ENCODE assay signal across 23 mouse cellular contexts in genomic region chr15:85788051-85788450, GRCm38 (mm10). TPM values are rescaled to one million over a fixed set of nuclear protein-coding genes. Genes with fewer than 3 reads are reported as not detected.
DNase-seq lines count a peak whose midpoint lies in the region; ATAC-seq and TF ChIP-seq lines count a peak whose summit lies in the region.
"Had no signal": no experiment of that assay in that cellular context is flagged by ENCODE, and none has a peak within 500 bp of the region (broad histone marks: within the 10 kb centered on the region; RNA-seq: fewer than 3 reads in every experiment).

No protein-coding gene starts in this region.

- peak; percentile 71 for DNase-seq in heart, embryonic 10.5 days (ENCODE audit: low spot score)
- no peak for DNase-seq in heart, postnatal 14 days
- DNase-seq in liver, embryonic 11.5 days (ENCODE audit: low spot score), result no peak
- DNase-seq in liver, postnatal 0 days, result no peak
- no peak for DNase-seq in embryo, embryonic 11 days
- DNase-seq: adrenal gland, adult 2 months; adrenal gland, postnatal 10 days; adrenal gland, postnatal 25 days; cerebellum, adult 11-12 months; cerebellum, adult 8-10 months; cerebellum, adult 9-11 months; cerebellum, postnatal 14 days; cerebellum, postnatal 36 days; forebrain, postnatal 0 days had no signal

- H3K4me1 ChIP-seq in heart, embryonic 10.5 days, result no peaks in the 10 kb centered on the region; the same call in 1 of the 2 replicates
- H3K4me1 ChIP-seq in liver, embryonic 15.5 days (replicated peaks), result peaks cover 6% of the 10 kb centered on the region; the same call in 1 of the 2 replicates
- H3K4me1 ChIP-seq in liver, embryonic 11.5 days (replicated peaks; ENCODE audit: control insufficient read depth, insufficient read depth, low read length), result no peaks in the 10 kb centered on the region
- H3K4me1 ChIP-seq in brown adipose tissue, adult 24 weeks (ENCODE audit: control insufficient read depth, insufficient read depth, insufficient read length, low read length), result peaks cover 6% of the 10 kb centered on the region
- H3K4me1 ChIP-seq in liver, postnatal 0 days (ENCODE audit: insufficient read depth), result peaks cover 3% of the 10 kb centered on the region
- H3K4me1 ChIP-seq: embryonic facial prominence, embryonic 10.5 days; embryonic facial prominence, embryonic 12.5 days; forebrain, embryonic 13.5 days; forebrain, embryonic 15.5 days had no signal

- no peaks in the 10 kb centered on the region for H3K27me3 ChIP-seq in heart, embryonic 10.5 days (ENCODE audit: insufficient read depth, poor library complexity, severe bottlenecking)
- H3K27me3 ChIP-seq in liver, embryonic 15.5 days, result no peaks in the 10 kb centered on the region
- no peaks in the 10 kb centered on the region for H3K27me3 ChIP-seq in liver, embryonic 11.5 days (replicated peaks; ENCODE audit: control insufficient read depth, insufficient read depth, low read length)
- H3K27me3 ChIP-seq in liver, postnatal 0 days (ENCODE audit: insufficient read depth, low read length), result no peaks in the 10 kb centered on the region
- H3K27me3 ChIP-seq: embryonic facial prominence, embryonic 12.5 days; forebrain, embryonic 13.5 days; forebrain, embryonic 15.5 days had no signal

- peaks cover 2% of the 10 kb centered on the region; the same call in 1 of the 2 replicates for H3K9me3 ChIP-seq in heart, embryonic 10.5 days
- no peaks in the 10 kb centered on the region for H3K9me3 ChIP-seq in liver, embryonic 15.5 days (replicated peaks)
- H3K9me3 ChIP-seq in liver, embryonic 11.5 days (ENCODE audit: control insufficient read depth, low read length), result peaks cover 2% of the 10 kb centered on the region; the same call in 1 of the 2 replicates
- H3K9me3 ChIP-seq in liver, postnatal 0 days (ENCODE audit: low read length), result no peaks in the 10 kb centered on the region
- H3K9me3 ChIP-seq: embryonic facial prominence, embryonic 10.5 days; embryonic facial prominence, embryonic 12.5 days; forebrain, embryonic 13.5 days; forebrain, embryonic 15.5 days had no signal

- no peak for TF ChIP-seq EP300 in liver, postnatal 0 days (IDR thresholded peaks at IDR 0.05; ENCODE audit: low read depth)

- intact Hi-C loops in heart, postnatal 14 days (cut with DNase I), result no loop called here

- H3K9ac ChIP-seq in liver, embryonic 15.5 days, result no peak overlapping the region
- H3K9ac ChIP-seq in liver, embryonic 11.5 days (ENCODE audit: low read depth, low read length), result no peak overlapping the region
- H3K9ac ChIP-seq in liver, postnatal 0 days (replicated peaks), result no peak overlapping the region
- H3K9ac ChIP-seq: embryonic facial prominence, embryonic 12.5 days; forebrain, embryonic 13.5 days; forebrain, embryonic 15.5 days; forebrain, postnatal 0 days had no signal

- 91% methylated on average over 4 of the region's 4 CpGs for WGBS in heart, embryonic 10.5 days
- WGBS in liver, embryonic 15.5 days (ENCODE audit: insufficient replicate concordance), result 63% methylated on average over 4 of the region's 4 CpGs
- 78% methylated on average over 4 of the region's 4 CpGs for WGBS in liver, embryonic 11.5 days
- WGBS in liver, postnatal 0 days (ENCODE audit: insufficient replicate concordance), result 70% methylated on average over 4 of the region's 4 CpGs

- TF ChIP-seq CTCF in liver, postnatal 0 days (IDR thresholded peaks at IDR 0.05; ENCODE audit: low read depth), result no peak

- no peak overlapping the region for H3K4me3 ChIP-seq in heart, embryonic 10.5 days
- H3K4me3 ChIP-seq in liver, embryonic 15.5 days (replicated peaks), result no peak overlapping the region
- no peak overlapping the region for H3K4me3 ChIP-seq in liver, embryonic 11.5 days (ENCODE audit: low read depth, low read length)
- no peak overlapping the region for H3K4me3 ChIP-seq in brown adipose tissue, adult 24 weeks (ENCODE audit: insufficient read depth, low read depth, low read length)
- H3K4me3 ChIP-seq in liver, postnatal 0 days (ENCODE audit: low read depth, low read length), result no peak overlapping the region
- H3K4me3 ChIP-seq: embryonic facial prominence, embryonic 10.5 days; embryonic facial prominence, embryonic 12.5 days; forebrain, embryonic 13.5 days; forebrain, embryonic 15.5 days had no signal

- H3K4me2 ChIP-seq in liver, embryonic 15.5 days, result no peak overlapping the region
- H3K4me2 ChIP-seq in liver, embryonic 11.5 days, result no peak overlapping the region
- H3K4me2 ChIP-seq in liver, postnatal 0 days (ENCODE audit: low read depth, low read length), result no peak overlapping the region
- H3K4me2 ChIP-seq: embryonic facial prominence, embryonic 12.5 days; forebrain, embryonic 13.5 days; forebrain, embryonic 15.5 days had no signal

- no peaks in the 10 kb centered on the region for H3K36me3 ChIP-seq in heart, embryonic 10.5 days
- H3K36me3 ChIP-seq in liver, embryonic 15.5 days (replicated peaks), result 0 out of 2 replicates have a peak, but pooled peaks cover 5% of the 10 kb centered on the region
- H3K36me3 ChIP-seq in liver, embryonic 11.5 days (ENCODE audit: control insufficient read depth, insufficient read depth, low read length), result no peaks in the 10 kb centered on the region
- H3K36me3 ChIP-seq in liver, postnatal 0 days (replicated peaks; ENCODE audit: insufficient read depth, low read length), result 0 out of 2 replicates have a peak, but pooled peaks cover 5% of the 10 kb centered on the region
- H3K36me3 ChIP-seq: embryonic facial prominence, embryonic 10.5 days; embryonic facial prominence, embryonic 12.5 days; forebrain, embryonic 15.5 days had no signal

- H3K27ac ChIP-seq in heart, embryonic 10.5 days, result no peak overlapping the region
- 0 out of 2 replicates have a peak overlapping the region, but pooled peaks have one; percentile 42 for H3K27ac ChIP-seq in liver, embryonic 15.5 days (replicated peaks)
- H3K27ac ChIP-seq in liver, embryonic 11.5 days (ENCODE audit: low read depth, low read length), result no peak overlapping the region
- H3K27ac ChIP-seq in brown adipose tissue, adult 24 weeks (replicated peaks; ENCODE audit: low read depth, low read length), result 0 out of 2 replicates have a peak overlapping the region, but pooled peaks have one; percentile 62
- H3K27ac ChIP-seq in liver, postnatal 0 days (ENCODE audit: low read depth), result peak overlapping the region; percentile 73
- H3K27ac ChIP-seq: embryonic facial prominence, embryonic 10.5 days; embryonic facial prominence, embryonic 12.5 days; forebrain, embryonic 13.5 days; forebrain, embryonic 15.5 days had no signal

- ATAC-seq in liver, embryonic 15.5 days (ENCODE audit: insufficient read depth), result no peak
- ATAC-seq in liver, embryonic 11.5 days (replicated peaks; ENCODE audit: low FRiP score), result no peak
- no peak for ATAC-seq in liver, postnatal 0 days
- ATAC-seq: forebrain, embryonic 13.5 days; forebrain, embryonic 15.5 days; forebrain, postnatal 0 days had no signal

RNA-seq across cellular contexts. Expression of gene Cdpf1, which starts 23.4 kb away (rescaled TPM):
- polyA plus RNA-seq in heart, embryonic 10.5 days (2016; fragmentation: Nextera tagmentation; extraction: Ambion mirVana), result 50.9 and 54.2 TPM in 2 replicates
- total RNA-seq in heart, postnatal 14 days (2021), result 10 to 100 TPM; 31.0 to 33.8 TPM
- polyA plus RNA-seq in liver, embryonic 15.5 days (2015; fragmentation: Nextera tagmentation; extraction: Ambion mirVana), result 20.9 and 21.8 TPM in 2 replicates
- polyA plus RNA-seq in liver, embryonic 11.5 days (2014; fragmentation: Nextera tagmentation; extraction: Ambion mirVana), result 43.1 and 49.7 TPM in 2 replicates
- polyA plus RNA-seq in brown adipose tissue, adult 24 weeks (2012; ENCODE audit: insufficient read depth, insufficient read length, missing spikeins), result 27.8 and 29.8 TPM in 2 replicates
- polyA plus RNA-seq in liver, postnatal 0 days (2015; fragmentation: Nextera tagmentation; extraction: Ambion mirVana), result 12.9 and 14.1 TPM in 2 replicates

RNA-seq across cellular contexts. Expression of gene Pkdrej, which starts 33.5 kb away (rescaled TPM):
- polyA plus RNA-seq in heart, embryonic 10.5 days (2016; fragmentation: Nextera tagmentation; extraction: Ambion mirVana), result 0.05 and 0.13 TPM in 2 replicates
- 1 to 10 TPM; 2.0 to 2.1 TPM for total RNA-seq in heart, postnatal 14 days (2021)
- 0.08 and 0.09 TPM in 2 replicates for polyA plus RNA-seq in liver, embryonic 15.5 days (2015; fragmentation: Nextera tagmentation; extraction: Ambion mirVana)
- polyA plus RNA-seq in liver, embryonic 11.5 days (2014; fragmentation: Nextera tagmentation; extraction: Ambion mirVana), result 0.11 and 0.21 TPM in 2 replicates
- 0.28 TPM in 1 of 2 replicates, not detected in the other for polyA plus RNA-seq in brown adipose tissue, adult 24 weeks (2012; ENCODE audit: insufficient read depth, insufficient read length, missing spikeins)
- 0.02 TPM in 1 of 2 replicates, not detected in the other for polyA plus RNA-seq in liver, postnatal 0 days (2015; fragmentation: Nextera tagmentation; extraction: Ambion mirVana)
- polyA plus RNA-seq: C2C12; forebrain, embryonic 11.5 days; forebrain, embryonic 13.5 days had no signal

RNA-seq across cellular contexts. Expression of gene Ttc38, which starts 44.1 kb away (rescaled TPM):
- polyA plus RNA-seq in heart, embryonic 10.5 days (2016; fragmentation: Nextera tagmentation; extraction: Ambion mirVana), result 2.6 and 3.5 TPM in 2 replicates
- 10 to 100 TPM; 12.4 to 13.3 TPM for total RNA-seq in heart, postnatal 14 days (2021)
- 8.6 and 9.8 TPM in 2 replicates for polyA plus RNA-seq in liver, embryonic 15.5 days (2015; fragmentation: Nextera tagmentation; extraction: Ambion mirVana)
- polyA plus RNA-seq in liver, embryonic 11.5 days (2014; fragmentation: Nextera tagmentation; extraction: Ambion mirVana), result 6.5 and 7.4 TPM in 2 replicates
- 24.6 and 30.6 TPM in 2 replicates for polyA plus RNA-seq in brown adipose tissue, adult 24 weeks (2012; ENCODE audit: insufficient read depth, insufficient read length, missing spikeins)
- 16.2 and 17.6 TPM in 2 replicates for polyA plus RNA-seq in liver, postnatal 0 days (2015; fragmentation: Nextera tagmentation; extraction: Ambion mirVana)

RNA-seq across cellular contexts. Expression of gene Ppara, which starts 53.3 kb away (rescaled TPM):
- 0.88 and 2.0 TPM in 2 replicates for polyA plus RNA-seq in heart, embryonic 10.5 days (2016; fragmentation: Nextera tagmentation; extraction: Ambion mirVana)
- total RNA-seq in heart, postnatal 14 days (2021), result 10 to 100 TPM; 50.7 to 60.1 TPM
- 23.7 and 31.9 TPM in 2 replicates for polyA plus RNA-seq in liver, embryonic 15.5 days (2015; fragmentation: Nextera tagmentation; extraction: Ambion mirVana)
- polyA plus RNA-seq in liver, embryonic 11.5 days (2014; fragmentation: Nextera tagmentation; extraction: Ambion mirVana), result 2.5 and 3.4 TPM in 2 replicates
- polyA plus RNA-seq in brown adipose tissue, adult 24 weeks (2012; ENCODE audit: insufficient read depth, insufficient read length, missing spikeins), result 53.5 and 108 TPM in 2 replicates
- polyA plus RNA-seq in liver, postnatal 0 days (2015; fragmentation: Nextera tagmentation; extraction: Ambion mirVana), result 169 and 185 TPM in 2 replicates
- total RNA-seq: common myeloid progenitor, adult 5-6 weeks had no signal

Comparison
In these comparisons a context has a peak if more than half of its experiments do, and no peak if none do; other contexts are left out.
1. H3K27ac ChIP-seq: peak in liver, embryonic 15.5 days (single experiment), brown adipose tissue, adult 24 weeks (single experiment) and liver, postnatal 0 days (single experiment); none in heart, embryonic 10.5 days (single experiment) and liver, embryonic 11.5 days (single experiment).